Mouse (Mus musculus) embryonic facial prominence, embryonic 12.5 days (tissue): ENCODE data around the gene Raly. TPM values are rescaled to one million over a fixed set of nuclear protein-coding genes. Genes with fewer than 3 reads are reported as not detected.

Experiments
- ATAC-seq: fragments of 200-750 bp; cut with Nextera tagmentation; 2 replicates; pipeline ENCODE4 v1.8.0; 2017; ENCODE audit not compliant: insufficient number of reproducible peaks, insufficient read depth, low FRiP score, low TSS enrichment
- H3K27ac ChIP-seq: fragments of 300-500 bp; sonication (generic); 2 replicates; pipeline ENCODE4 v1.5.1; 2016; ENCODE audit warnings: mild to moderate bottlenecking
- H3K27me3 ChIP-seq: fragments of 300-500 bp; sonication (generic); 2 replicates; pipeline ENCODE4 v1.6.1; 2016; ENCODE audit warnings: mild to moderate bottlenecking, moderate library complexity
- H3K36me3 ChIP-seq: fragments of 300-500 bp; sonication (generic); 2 replicates; pipeline ENCODE4 v1.6.1; 2016; ENCODE audit warnings: mild to moderate bottlenecking
- H3K4me1 ChIP-seq: fragments of 300-500 bp; sonication (generic); 2 replicates; pipeline ENCODE4 v1.6.1; 2016
- H3K4me2 ChIP-seq: fragments of 300-500 bp; sonication (generic); replicated peaks from 2 replicates; pipeline ENCODE4 v1.6.1; 2016; ENCODE audit warnings: mild to moderate bottlenecking, moderate library complexity
- H3K4me3 ChIP-seq: fragments of 300-500 bp; sonication (generic); 2 replicates; pipeline ENCODE4 v1.5.1; 2016; ENCODE audit warnings: mild to moderate bottlenecking
- H3K9ac ChIP-seq: fragments of 300-500 bp; sonication (generic); 2 replicates; pipeline ENCODE4 v1.6.1; 2016; ENCODE audit warnings: mild to moderate bottlenecking, moderate library complexity
- H3K9me3 ChIP-seq: fragments of 300-500 bp; sonication (generic); 2 replicates; pipeline ENCODE4 v1.6.1; 2016; ENCODE audit warnings: mild to moderate bottlenecking, moderate library complexity
- WGBS: fragments of 180-500 bp; shearing (Covaris S2); methylation state at CpG from one replicate; pipeline ENCODE4 v1.1.7; 2016; 5-methylcytosine and 5-hydroxymethylcytosine counted together
- polyA plus RNA-seq: library from polyadenylated mRNA; unstranded; fragments of >200 nt; fragmentation: Nextera tagmentation; extraction: Ambion mirVana; gene quantifications from 2 replicates; pipeline ENCODE4 v1.2.1, GENCODE M21; 2016

Raly gene
- polyA plus RNA-seq, 1 experiment from 2014 or later = 47.6 TPM

DNA sequence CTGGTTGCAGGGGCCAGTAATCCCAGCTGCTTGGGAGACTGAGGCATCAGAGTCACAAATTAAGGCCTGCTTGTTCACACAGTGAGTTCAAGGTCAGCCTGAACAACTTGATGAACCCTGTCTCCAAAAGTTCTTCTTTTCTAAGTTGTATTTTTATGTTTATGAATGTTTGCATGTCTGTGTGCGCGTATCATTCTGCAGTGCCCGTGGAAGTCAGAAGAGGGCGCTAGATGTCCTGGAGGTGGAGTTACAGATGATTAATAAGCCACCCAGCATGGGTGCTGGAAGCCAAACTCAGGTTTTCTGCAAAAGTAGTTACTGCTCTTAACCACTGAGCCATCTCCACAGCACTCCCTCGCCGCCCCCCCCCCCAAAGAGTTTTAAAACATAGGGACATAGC is 118.9 kb downstream of the Raly start:
- H3K36me3 ChIP-seq = no peaks in the 10 kb centered on the region
- WGBS = 78% methylated on average over 6 of the region's 6 CpGs
- no peaks in the 10 kb centered on the region for H3K4me1 ChIP-seq
- no peak overlapping the region for H3K27ac ChIP-seq
- no peak overlapping the region for H3K9ac ChIP-seq
- no peaks in the 10 kb centered on the region for H3K27me3 ChIP-seq
- no peak overlapping the region for H3K4me3 ChIP-seq
- no peak overlapping the region for H3K4me2 ChIP-seq
- ATAC-seq = no peak
- no peaks in the 10 kb centered on the region for H3K9me3 ChIP-seq

DNA sequence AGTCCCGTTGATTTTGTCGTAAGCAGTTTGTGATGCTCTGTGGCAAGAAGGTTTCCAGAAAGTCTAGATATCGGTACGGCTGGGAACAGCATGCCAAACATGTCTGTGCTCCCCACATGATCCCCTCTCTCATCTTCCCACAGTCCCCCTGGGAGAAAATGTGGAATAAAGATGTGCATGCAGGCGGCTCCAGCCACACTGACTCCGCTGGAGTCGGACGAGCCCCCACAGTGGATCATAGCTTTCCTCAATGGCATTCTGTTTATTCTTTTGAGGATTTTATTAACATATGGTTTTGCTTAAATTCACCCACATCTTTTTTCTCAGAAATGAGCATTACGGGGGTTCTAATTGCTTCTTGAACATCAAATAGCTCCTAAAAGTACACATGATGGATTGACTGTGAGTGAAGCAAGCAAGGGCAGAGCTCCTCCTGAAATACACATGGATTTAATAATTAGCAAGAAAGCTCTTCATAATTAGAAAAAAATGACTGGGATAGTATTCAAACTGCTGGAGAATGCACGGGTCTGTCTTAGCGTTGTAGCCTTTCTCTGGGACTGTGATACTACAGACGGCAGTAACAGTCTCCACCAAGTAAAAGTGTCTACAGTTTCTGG is 125.1 kb downstream of the Raly start:
- 38% methylated on average over 12 of the region's 12 CpGs for WGBS
- H3K4me2 ChIP-seq = no peak overlapping the region

DNA sequence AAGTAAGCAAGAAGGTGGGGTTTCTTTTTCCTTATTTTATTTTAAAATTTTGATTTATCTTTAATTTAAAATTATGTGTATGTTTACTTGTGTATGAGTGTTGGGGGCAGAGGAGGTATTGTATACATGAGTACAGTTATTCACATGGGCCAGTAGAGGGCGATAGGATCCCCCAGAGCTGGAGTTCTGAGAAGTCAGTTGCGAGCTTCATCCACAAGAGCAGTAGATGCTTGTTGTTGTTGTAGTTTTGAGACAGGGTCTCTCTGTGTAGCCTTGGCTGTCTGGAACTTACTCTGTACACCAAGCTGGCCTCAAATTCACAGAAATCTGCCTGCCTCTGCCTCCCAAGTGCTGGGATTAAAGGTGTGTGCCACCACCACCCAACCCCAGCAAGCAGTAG is 125.7 kb downstream of the Raly start:
- H3K36me3 ChIP-seq = no peaks in the 10 kb centered on the region
- H3K27ac ChIP-seq = peak overlapping the region; percentile 67
- H3K4me3 ChIP-seq = no peak overlapping the region
- 16% methylated on average over 2 of the region's 2 CpGs for WGBS
- no peaks in the 10 kb centered on the region for H3K9me3 ChIP-seq
- H3K27me3 ChIP-seq = no peaks in the 10 kb centered on the region
- no peak overlapping the region for H3K9ac ChIP-seq
- H3K4me1 ChIP-seq = no peaks in the 10 kb centered on the region
- H3K4me2 ChIP-seq = no peak overlapping the region
- no peak for ATAC-seq

More for the DNA sequence above, 125.1 kb downstream of the Raly start:
- H3K27me3 ChIP-seq = no peaks in the 10 kb centered on the region
- H3K4me1 ChIP-seq = no peaks in the 10 kb centered on the region
- no peaks in the 10 kb centered on the region for H3K9me3 ChIP-seq
- no peak overlapping the region for H3K9ac ChIP-seq
- no peaks in the 10 kb centered on the region for H3K36me3 ChIP-seq
- ATAC-seq = peak; percentile 60; the same call in 1 of the 2 replicates
- peak overlapping the region; percentile 24; the same call in 1 of the 2 replicates for H3K27ac ChIP-seq
- no peak overlapping the region for H3K4me3 ChIP-seq

Other genes starting within 250 kb of the Raly start
- gene 1700003F12Rik, start 244.0 kb upstream of the Raly start, polyA plus RNA-seq = 1.0 and 1.2 TPM in 2 replicates
- 0.24 and 0.28 TPM in 2 replicates for gene Actl10, start 239.3 kb upstream of the Raly start, polyA plus RNA-seq
- 3.5 and 3.7 TPM in 2 replicates for gene Necab3, start 232.2 kb upstream of the Raly start, polyA plus RNA-seq
- gene E2f1, start 221.2 kb upstream of the Raly start, polyA plus RNA-seq = 25.9 and 26.3 TPM in 2 replicates
- gene Pxmp4, start 187.4 kb upstream of the Raly start, polyA plus RNA-seq = 16.9 and 18.5 TPM in 2 replicates
- gene Zfp341, start 177.8 kb upstream of the Raly start, polyA plus RNA-seq = 1.4 and 1.7 TPM in 2 replicates
- gene 4930519P11Rik, start 177.7 kb upstream of the Raly start, polyA plus RNA-seq = 0.49 and 1.1 TPM in 2 replicates
- 29.3 and 29.4 TPM in 2 replicates for gene Chmp4b, start 139.4 kb upstream of the Raly start, polyA plus RNA-seq
- not detected in 2 replicates for gene Gm14214, start 21.1 kb upstream of the Raly start, polyA plus RNA-seq
- gene a, start 306 bp downstream of the Raly start, polyA plus RNA-seq = 9.4 and 9.6 TPM in 2 replicates
- gene Eif2s2, start 101.8 kb downstream of the Raly start, polyA plus RNA-seq = 108 and 117 TPM in 2 replicates
- gene Gm14226, start 227.2 kb downstream of the Raly start, polyA plus RNA-seq = 4.9 and 6.0 TPM in 2 replicates